Comparison of ENCODE assay signal across 14 mouse cellular contexts in the genomic region with DNA sequence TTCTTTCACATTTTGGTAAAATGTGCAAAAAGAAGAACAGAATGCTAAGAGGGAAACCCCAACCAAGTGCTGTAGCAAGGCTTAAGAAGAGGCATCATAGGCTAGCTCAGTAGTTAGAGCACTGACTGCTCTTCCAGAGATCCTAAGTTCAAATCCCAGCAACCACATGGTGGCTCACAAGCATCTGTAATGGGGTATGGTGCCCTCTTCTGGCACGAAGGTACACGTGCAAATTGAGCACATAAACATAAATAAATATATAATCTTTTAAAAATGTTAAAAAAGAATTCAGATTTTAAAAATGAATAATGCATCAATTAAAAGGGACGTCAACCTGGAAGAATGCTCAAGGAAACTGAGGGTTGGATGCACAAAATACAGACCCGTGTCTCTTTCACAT.
DNase-seq lines count a peak whose midpoint lies in the region; ATAC-seq and TF ChIP-seq lines count a peak whose summit lies in the region.
"Had no signal": no experiment of that assay in that cellular context is flagged by ENCODE, and none has a peak within 500 bp of the region (broad histone marks: within the 10 kb centered on the region; RNA-seq: fewer than 3 reads in every experiment).

No protein-coding gene starts in this region.

- no peaks in the 10 kb centered on the region for H3K9me3 ChIP-seq in kidney, embryonic 14.5 days (ENCODE audit: control insufficient read depth, low read length)
- H3K9me3 ChIP-seq: limb, embryonic 10.5 days had no signal

- H3K4me2 ChIP-seq in kidney, embryonic 14.5 days (replicated peaks; ENCODE audit: low read depth, low read length) = no peak overlapping the region

- TF ChIP-seq CTCF in Patski (IDR thresholded peaks at IDR 0.05) = peak; percentile 64

- WGBS in kidney, embryonic 14.5 days = 57% methylated on average over 4 of the region's 4 CpGs

- in situ Hi-C loops in Patski (cut with MboI; ENCODE audit: low pct_unique_long_range_greater_than_20kb) = loop anchor here (5.0 kb wide), 2 partner anchors 80 to 180 kb away; no protein-coding TSS in a partner anchor

- ATAC-seq in kidney, embryonic 14.5 days (ENCODE audit: low FRiP score, low TSS enrichment) = no peak
- no peak for ATAC-seq in Patski

- peak; percentile 42 for DNase-seq in embryo, embryonic 10 days (ENCODE audit: low spot score)
- no peak for DNase-seq in embryo, embryonic 11 days
- peak; percentile 42 to 44 for DNase-seq in kidney, postnatal 25 days
- DNase-seq in 3T3-L1 (ENCODE audit: low read depth, low spot score) (peak; percentile 46), Patski (ENCODE audit: low read depth, low spot score) (no peak)
- DNase-seq in right cerebral cortex, postnatal 25 days = no peak
- DNase-seq in urinary bladder, postnatal 4 days (ENCODE audit: low spot score in 2 of 2) = no peak
- DNase-seq: adrenal gland, adult 8-10 months; gastrocnemius, postnatal 14 days; heart, postnatal 14 days; right cerebral cortex, adult 18-20 months had no signal

- H3K4me1 ChIP-seq in kidney, embryonic 14.5 days (ENCODE audit: control insufficient read depth, insufficient read depth, low read length) = peaks cover 12% of the 10 kb centered on the region; the same call in 1 of the 2 replicates

- no peak overlapping the region for H3K4me3 ChIP-seq in kidney, embryonic 14.5 days (ENCODE audit: low read length)
- H3K4me3 ChIP-seq: erythroblast, embryonic 14.5 days; limb, embryonic 10.5 days had no signal

- CTCF ChIA-PET in Patski (lab: Charles Lee) = no interaction called here

- no peaks in the 10 kb centered on the region for H3K36me3 ChIP-seq in kidney, embryonic 14.5 days (ENCODE audit: control insufficient read depth, insufficient read depth, low read length)
- H3K36me3 ChIP-seq: limb, embryonic 10.5 days had no signal

- H3K27ac ChIP-seq in kidney, embryonic 14.5 days (ENCODE audit: low read depth, low read length) = no peak overlapping the region

- POLR2A ChIA-PET in Patski (lab: Charles Lee) = no interaction called here

- H3K9ac ChIP-seq in kidney, embryonic 14.5 days (ENCODE audit: low read depth, low read length) = no peak overlapping the region

- no peaks in the 10 kb centered on the region for H3K27me3 ChIP-seq in kidney, embryonic 14.5 days (ENCODE audit: control insufficient read depth, insufficient read depth, low read length)
- H3K27me3 ChIP-seq in Patski = peaks cover 9% of the 10 kb centered on the region

Comparison
In these comparisons a context has a peak if more than half of its experiments do, and no peak if none do; other contexts are left out.
1. DNase-seq: peak in embryo, embryonic 10 days (single experiment), kidney, postnatal 25 days (2 of 2) and 3T3-L1 (single experiment); none in embryo, embryonic 11 days (single experiment), Patski (single experiment), right cerebral cortex, postnatal 25 days (single experiment) and urinary bladder, postnatal 4 days (0 of 2).